Mouse (Mus musculus): ENCODE results near the gene Ubr7.
A peak's percentile ranks its signal among the peaks of the same experiment; 100 is the strongest.

Gene Ubr7

GRCm38 (mm10) chr12:102743036-102743588 lies 14.7 kb upstream of the Ubr7 start:
- no peak for DNase-seq (ENCODE audit: low spot score in 2 of 2)

GRCm38 (mm10) chr12:102743589-102744574 lies 13.9 kb upstream of the Ubr7 start, which contains the start of the genes Moap1 and Tmem251:
Gene Moap1 (minus strand): TSS chr12:102743661.
Gene Tmem251 (plus strand): TSS chr12:102743762.
- DNase-seq (ENCODE audit: low spot score in 2 of 2): peak; percentile 74 to 87

DNA sequence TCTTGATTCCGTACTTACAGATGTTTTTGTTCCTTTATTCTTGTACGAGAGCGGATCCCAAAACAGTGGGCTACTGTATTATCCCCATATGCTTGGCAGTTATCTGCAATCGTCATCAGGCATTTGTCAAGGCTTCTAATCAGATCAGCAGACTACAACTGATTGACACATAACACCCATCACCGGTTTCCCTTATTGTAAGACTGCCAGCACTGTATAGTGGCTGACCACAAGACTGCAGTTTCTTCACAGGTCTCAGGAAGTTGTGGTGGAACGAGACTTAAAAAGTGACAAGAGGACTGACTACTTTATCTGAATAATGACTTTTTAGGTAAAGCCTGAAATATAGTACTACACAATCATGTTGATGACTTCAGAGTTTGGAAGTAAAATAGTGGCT lies 12.9 kb upstream of the Ubr7 start:
- no peak for DNase-seq (ENCODE audit: low spot score in 2 of 2)

DNA sequence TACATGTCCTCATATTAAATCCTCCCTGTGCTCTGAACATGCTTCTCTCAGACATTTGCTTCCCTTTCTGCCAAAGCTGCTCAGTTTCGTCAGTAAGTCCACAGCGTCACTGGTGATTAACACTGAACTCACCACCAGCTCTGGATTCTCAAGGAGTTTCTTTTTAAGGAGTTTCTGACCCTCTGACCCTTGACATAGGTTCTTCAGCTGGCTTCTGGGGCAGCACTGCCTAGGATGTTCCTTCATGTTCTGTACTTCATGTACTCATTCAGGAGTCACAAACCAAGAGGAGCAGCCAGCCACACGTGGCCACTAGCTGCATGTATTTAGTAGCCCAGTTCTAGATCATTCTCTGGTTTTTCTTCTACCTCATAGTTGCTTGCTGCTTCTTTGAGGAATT lies 9.5 kb upstream of the Ubr7 start:
- no peak for DNase-seq (ENCODE audit: low spot score in 2 of 2)

DNA sequence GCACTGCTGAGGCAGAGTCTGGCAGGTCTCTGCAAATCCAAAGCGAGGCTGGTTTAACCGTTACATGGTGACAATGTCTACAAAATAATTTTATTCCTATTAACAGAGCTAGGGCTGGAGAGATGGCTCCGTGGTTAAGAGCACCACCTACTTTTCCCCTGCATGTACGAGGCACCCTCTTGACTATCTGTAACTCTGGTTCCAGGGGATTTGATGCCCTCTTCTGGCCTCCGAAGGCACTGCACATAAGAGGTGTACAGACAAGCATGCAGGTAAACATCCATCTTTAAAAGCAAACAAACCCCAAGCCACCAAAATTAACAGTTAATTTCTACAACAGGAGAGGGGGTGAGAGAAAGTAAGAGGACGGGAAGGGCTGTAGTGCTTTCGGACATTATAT lies 1.5 kb upstream of the Ubr7 start:
- DNase-seq (ENCODE audit: low spot score in 2 of 2): no peak

GRCm38 (mm10) chr12:102757055-102757688 lies 595 bp upstream of the Ubr7 start:
- no peak for DNase-seq (ENCODE audit: low spot score in 2 of 2)

DNA sequence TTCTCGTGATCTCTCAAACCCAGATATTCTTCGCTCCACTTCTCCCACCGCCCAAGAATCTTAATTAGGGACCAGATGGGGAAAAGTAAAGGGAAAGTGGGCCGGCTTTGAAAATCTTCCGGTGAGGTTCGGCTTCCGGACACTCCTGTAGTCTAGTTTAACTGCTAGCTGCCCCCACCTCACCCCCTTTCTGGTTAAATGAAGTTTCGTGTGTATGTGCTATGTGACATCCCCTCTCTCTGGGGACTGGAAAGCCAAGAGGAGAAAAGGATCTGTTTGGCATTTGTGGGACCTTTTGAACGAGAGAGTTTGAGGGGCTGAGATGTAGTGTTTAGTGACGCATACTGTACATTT lies 613 bp downstream of the Ubr7 start, which contains the start of gene Gm20604:
Gm20604 (minus strand) TSS at position 270 of the 354 bp plus-strand sequence.
- DNase-seq (ENCODE audit: low spot score in 2 of 2): no peak

DNA sequence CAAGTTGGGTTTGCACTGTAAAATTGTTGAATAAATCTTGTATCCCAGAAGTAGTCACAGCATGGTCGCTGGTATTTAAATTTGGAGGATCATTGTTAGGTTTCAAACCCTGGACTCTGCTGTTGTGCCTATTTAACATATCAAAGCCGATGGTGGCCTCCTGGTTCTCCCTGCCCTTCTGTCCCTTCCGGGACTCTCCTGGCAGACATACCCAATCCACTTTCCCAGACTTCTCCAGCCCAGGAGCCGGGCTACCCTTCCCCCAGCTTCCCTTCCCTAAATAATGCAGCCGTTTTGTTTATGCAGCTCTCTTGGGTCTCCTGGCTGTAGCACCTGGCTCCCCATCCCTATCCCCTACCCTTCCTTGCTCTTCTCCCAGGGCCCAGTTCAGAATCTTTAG lies 1.2 kb downstream of the Ubr7 start:
- DNase-seq (ENCODE audit: low spot score in 2 of 2): no peak

DNA sequence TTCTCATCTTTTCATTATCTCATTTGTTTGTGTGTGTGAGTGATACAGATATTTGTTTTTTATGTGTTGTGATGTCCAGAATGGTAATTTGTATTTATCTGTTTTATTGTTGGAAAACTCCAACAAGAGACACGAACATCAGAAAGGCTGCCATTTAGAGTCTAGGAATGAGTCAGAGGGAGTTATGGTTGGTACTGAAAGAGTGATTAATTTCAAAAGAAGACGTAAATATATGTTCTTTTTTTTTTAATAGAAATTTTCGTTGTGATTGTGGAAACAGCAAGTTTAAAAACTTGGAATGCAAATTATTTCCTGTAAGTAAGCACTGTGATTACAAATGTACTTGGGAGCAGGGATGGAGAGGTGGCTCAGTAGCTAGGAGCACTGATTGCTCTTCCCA lies 3.9 kb downstream of the Ubr7 start:
- DNase-seq (ENCODE audit: low spot score in 2 of 2): no peak

GRCm38 (mm10) chr12:102763696-102764095 lies 5.9 kb downstream of the Ubr7 start:
- no peak for DNase-seq (ENCODE audit: low spot score in 2 of 2)

GRCm38 (mm10) chr12:102769000-102769399 lies 11.2 kb downstream of the Ubr7 start:
- DNase-seq (ENCODE audit: low spot score in 2 of 2): no peak

- no peak for DNase-seq (ENCODE audit: low spot score in 2 of 2)
Measured at GRCm38 (mm10) chr12:102771601-102772000, 13.8 kb downstream of the Ubr7 start.

DNA sequence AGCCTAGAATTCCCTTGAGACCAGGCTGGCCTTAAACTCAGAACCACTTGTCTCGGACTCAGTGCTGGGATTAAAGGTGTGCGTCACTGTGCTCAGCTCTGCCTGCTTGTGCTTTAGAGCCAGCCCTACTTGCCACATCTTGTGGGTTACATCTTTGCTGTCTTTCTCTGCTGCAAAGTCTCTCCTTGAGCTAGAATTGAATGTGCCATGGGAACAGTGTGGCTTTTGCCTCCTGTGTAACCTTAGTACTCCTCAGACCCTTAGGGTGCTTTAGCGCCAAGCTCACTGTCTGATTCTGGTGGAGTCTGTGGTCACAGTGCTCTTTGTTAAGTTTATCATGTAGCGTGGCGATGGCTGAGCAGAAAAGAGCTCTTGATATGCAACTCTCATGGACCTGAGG lies 14.9 kb downstream of the Ubr7 start:
- DNase-seq (ENCODE audit: low spot score in 2 of 2): no peak

DNA sequence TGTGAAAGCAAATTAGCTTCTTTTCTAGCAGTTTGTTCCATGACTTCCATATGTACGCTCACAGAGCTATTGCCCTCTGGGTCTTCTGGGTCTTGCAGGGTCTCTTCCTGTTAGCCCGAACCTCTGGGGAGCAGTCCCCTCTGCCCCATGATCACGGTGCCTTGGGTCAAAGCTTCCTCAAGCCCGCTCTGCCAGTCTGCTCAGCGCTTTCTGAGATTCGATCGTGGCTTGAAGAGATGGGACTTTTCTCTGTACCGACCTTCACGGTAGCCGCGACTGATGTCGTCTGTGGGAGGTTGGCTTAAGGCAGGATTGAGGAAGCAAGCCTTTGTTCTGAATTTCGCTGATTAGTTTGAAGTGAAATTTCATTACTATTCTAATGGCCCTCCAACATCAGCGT lies 18.3 kb downstream of the Ubr7 start:
- DNase-seq (ENCODE audit: low spot score in 2 of 2): no peak

GRCm38 (mm10) chr12:102778151-102778550 lies 20.4 kb downstream of the Ubr7 start:
- DNase-seq (ENCODE audit: low spot score in 2 of 2): no peak

GRCm38 (mm10) chr12:102779452-102779851 lies 21.7 kb downstream of the Ubr7 start:
- DNase-seq (ENCODE audit: low spot score in 2 of 2): no peak

DNA sequence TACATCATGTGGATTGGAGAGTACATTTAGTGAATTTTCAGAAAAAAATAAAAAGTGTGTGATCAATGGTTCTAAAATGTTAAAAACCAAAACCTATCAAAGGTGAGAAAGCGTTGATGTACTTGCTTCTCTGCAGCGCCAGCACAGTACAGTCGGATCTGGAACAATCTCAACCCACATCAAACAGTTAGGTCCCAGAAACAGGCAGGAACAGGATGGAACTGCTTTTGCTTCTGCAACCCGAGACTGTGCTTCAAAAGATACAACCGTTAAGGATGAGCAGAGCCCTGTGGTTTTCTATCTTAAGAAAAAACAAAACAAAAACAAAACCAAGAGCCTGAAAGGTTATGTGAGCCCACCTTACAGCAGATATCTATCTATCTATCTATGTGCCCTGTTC lies 25.1 kb downstream of the Ubr7 start:
- DNase-seq (ENCODE audit: low spot score in 2 of 2): no peak

DNA sequence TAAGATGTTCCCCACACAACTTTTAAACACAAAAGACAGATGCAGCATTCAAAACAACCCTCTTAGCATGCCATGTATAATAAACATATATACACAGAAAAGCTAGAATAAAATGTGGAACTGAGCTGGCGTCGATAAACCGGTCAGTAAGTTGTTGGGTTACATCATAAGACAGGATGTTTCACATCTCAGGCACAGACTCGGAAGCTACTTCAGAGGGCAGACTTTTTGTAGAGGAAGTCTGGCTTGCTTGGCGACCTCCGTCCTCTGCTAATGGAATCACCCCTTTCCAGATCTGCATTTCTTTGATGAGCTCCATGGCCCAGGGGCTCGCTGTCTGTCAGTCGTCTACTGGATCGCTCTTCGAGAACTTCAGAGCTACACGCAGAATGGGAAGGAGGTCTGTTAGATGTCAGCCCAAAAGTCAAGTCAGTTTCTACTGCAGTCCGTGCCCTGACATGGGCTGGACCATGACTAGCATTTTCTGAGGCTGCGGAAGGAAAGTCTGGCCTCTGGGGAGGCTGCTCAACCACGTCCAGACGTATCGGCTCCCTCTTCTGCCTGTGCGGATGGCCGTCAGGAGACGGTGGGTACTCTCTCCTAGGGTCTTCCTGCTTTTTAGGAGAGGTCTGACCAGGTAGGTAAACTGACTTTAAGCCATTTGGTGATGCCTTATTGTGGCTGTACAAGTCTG lies 27.3 kb downstream of the Ubr7 start:
- DNase-seq (ENCODE audit: low spot score in 2 of 2): no peak

DNA sequence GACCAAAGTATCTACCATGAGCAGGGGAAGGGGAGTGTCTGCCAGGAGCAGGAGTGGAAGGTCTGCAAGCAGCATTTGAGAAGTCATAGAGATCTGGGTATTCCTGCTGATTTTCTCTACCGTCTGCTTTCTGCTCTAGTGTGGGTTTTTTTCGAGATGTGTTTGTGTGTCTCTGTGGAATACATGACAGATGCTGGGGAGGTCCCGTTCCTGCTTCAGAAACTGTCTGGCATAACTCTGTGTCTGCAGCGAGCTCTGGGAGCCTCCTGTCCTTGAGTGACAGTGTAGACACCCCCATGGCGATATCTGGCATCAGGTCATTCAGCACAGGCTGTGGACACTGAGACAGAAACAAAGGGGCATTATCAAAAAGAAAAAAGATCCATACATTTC lies 27.8 kb downstream of the Ubr7 start:
- DNase-seq (ENCODE audit: low spot score in 2 of 2): no peak

DNA sequence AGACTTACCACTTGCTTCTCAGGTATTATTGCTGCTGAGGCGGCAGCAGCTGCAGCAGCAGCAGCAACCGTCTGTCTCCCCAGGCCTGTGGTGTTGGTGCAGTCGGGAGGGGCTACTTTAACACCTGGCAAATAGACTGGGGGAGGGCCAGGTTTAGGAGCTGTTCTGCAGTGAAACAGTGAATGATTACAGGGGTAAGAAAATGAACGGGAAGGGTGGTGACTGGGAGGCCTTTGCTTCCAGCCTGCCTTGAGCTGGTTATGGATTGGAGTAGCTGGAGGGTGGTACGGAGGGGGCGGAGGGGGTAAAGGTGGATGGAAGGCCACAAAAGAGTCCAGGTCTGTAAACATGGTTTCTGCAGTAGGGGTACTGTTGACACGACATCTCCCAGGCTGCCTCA lies 30.2 kb downstream of the Ubr7 start:
- no peak for DNase-seq (ENCODE audit: low spot score in 2 of 2)

DNA sequence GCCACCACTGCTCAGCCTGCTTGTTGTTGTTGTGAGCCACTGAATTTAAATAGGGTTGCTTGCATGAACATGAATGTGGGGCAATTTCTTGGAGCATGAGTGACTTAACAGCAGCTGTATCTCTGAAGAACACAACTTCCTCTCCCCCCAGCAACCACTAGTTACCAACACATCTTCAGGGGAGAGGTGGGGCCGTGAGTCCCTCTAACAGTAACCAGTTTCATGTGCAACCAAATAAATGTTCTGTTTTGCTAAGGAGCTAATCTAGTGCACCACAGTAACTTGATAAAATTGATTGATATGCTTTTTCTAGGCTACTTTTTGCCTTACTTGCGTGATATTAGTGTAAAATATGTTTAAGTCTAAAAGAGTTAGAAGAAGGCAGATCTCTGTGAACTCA lies 41.8 kb downstream of the Ubr7 start:
- no peak for DNase-seq (ENCODE audit: low spot score in 2 of 2)

GRCm38 (mm10) chr12:102814858-102815257 lies 57.1 kb downstream of the Ubr7 start:
- no peak for DNase-seq (ENCODE audit: low spot score in 2 of 2)
